Mouse (Mus musculus): ENCODE measurements around the gene Cldn19.

Gene Cldn19

GRCm38 (mm10) chr4:119255351-119255750 is at the start of gene Cldn19:
TSS of gene Cldn19 (plus strand) at chr4:119255414.
- DNase-seq: peak in 1 of 2 experiments; percentile 45

- DNase-seq: no peak
These were observed 38.5 kb upstream of the Cldn19 start for GRCm38 (mm10) chr4:119216667-119217066.

- DNase-seq: peak in 1 of 2 experiments; percentile 39
These were observed 37.0 kb upstream of the Cldn19 start, which contains the start of gene Tmem269 for GRCm38 (mm10) chr4:119218169-119218568. TSS of gene Tmem269 (minus strand) at chr4:119218217.

GRCm38 (mm10) chr4:119223696-119224095 is 31.5 kb upstream of the Cldn19 start:
- peak; percentile 45 to 46 for DNase-seq

GRCm38 (mm10) chr4:119224534-119224933 is 30.7 kb upstream of the Cldn19 start:
- DNase-seq: no peak

GRCm38 (mm10) chr4:119225719-119226118 is 29.5 kb upstream of the Cldn19 start:
- no peak for DNase-seq

GRCm38 (mm10) chr4:119226751-119227150 is 28.5 kb upstream of the Cldn19 start:
- DNase-seq: no peak

- peak; percentile 99 to 100 for DNase-seq
These were observed 22.6 kb upstream of the Cldn19 start, which contains the start of the genes AU022252 and P3h1 for GRCm38 (mm10) chr4:119232410-119233255. TSS of gene AU022252 (minus strand) at chr4:119232712. TSS of gene P3h1 (plus strand) at chr4:119232915.

- DNase-seq: peak; percentile 35 to 69
These were observed 21.8 kb upstream of the Cldn19 start for GRCm38 (mm10) chr4:119233256-119233901.

- DNase-seq: no peak
These were observed 20.9 kb upstream of the Cldn19 start for GRCm38 (mm10) chr4:119234348-119234747.

GRCm38 (mm10) chr4:119238661-119239060 is 16.6 kb upstream of the Cldn19 start:
- no peak for DNase-seq

- DNase-seq: peak in 1 of 2 experiments; percentile 48
These were observed 16.0 kb upstream of the Cldn19 start for GRCm38 (mm10) chr4:119239181-119239682.

GRCm38 (mm10) chr4:119241664-119242063 is 13.6 kb upstream of the Cldn19 start:
- DNase-seq: peak; percentile 51 to 52

GRCm38 (mm10) chr4:119242571-119242970 is 12.6 kb upstream of the Cldn19 start:
- DNase-seq: peak in 1 of 2 experiments; percentile 42

GRCm38 (mm10) chr4:119244468-119245240 is 10.6 kb upstream of the Cldn19 start:
- DNase-seq: no peak

- peak; percentile 29 to 51 for DNase-seq
These were observed 9.7 kb upstream of the Cldn19 start for GRCm38 (mm10) chr4:119245556-119245955.

- DNase-seq: no peak
These were observed 9.3 kb upstream of the Cldn19 start for GRCm38 (mm10) chr4:119245961-119246360.

GRCm38 (mm10) chr4:119246688-119247225 is 8.5 kb upstream of the Cldn19 start:
- no peak for DNase-seq

- peak; percentile 85 to 88 for DNase-seq
These were observed 7.6 kb upstream of the Cldn19 start for GRCm38 (mm10) chr4:119247462-119248235.

- DNase-seq: peak; percentile 50 to 72
These were observed 6.7 kb upstream of the Cldn19 start for GRCm38 (mm10) chr4:119248407-119248965.

Data from kidney, postnatal 25 days (tissue).